Mouse (Mus musculus) liver, postnatal 0 days (tissue): ENCODE measurements around the gene Nhs.

Experiments used
- CTCF ChIP-seq: sonication (generic); IDR thresholded peaks from 2 replicates; pipeline ENCODE4 v1.5.1; 2016; ENCODE audit warnings: antibody characterized with exemption, low read depth
- EP300 ChIP-seq: IDR thresholded peaks from 2 replicates; pipeline ENCODE4 v1.6.1; 2016; ENCODE audit warnings: antibody characterized with exemption, low read depth, mild to moderate bottlenecking

DNA sequence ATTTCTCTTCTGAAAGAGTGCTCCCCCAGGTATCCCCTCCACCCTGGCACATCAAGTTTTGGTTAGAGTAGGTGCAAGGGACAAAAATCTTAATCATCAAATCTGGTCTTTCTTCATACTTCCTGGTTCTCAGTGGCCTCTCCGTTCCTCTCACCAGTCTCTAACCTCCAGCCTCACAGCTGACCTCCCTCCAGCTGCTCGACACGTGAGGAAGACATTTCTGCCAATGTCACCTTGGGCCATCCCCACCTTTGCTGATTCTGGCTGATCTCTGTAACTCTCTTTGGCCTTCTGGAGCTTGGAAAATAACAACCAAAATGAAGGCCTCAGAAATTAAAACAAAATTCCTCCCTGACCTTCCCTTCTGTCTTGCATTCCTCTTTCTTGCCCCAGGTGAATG lies 160.7 kb downstream of the Nhs start:
- TF ChIP-seq EP300 (no peak), CTCF (no peak)
